Mouse (Mus musculus) monocyte, adult 2 months (primary cell): ENCODE results near the gene Dclk1.
"Not testable (repeated sequence)": the region's sequence is repeated elsewhere in the genome, so short reads cannot be mapped to it uniquely, and the experiment has no call there.

Experiments used
- DNase-seq, 2 experiments: peaks; one replicate each; pipeline ENCODE4 v3.0.0; 2022; ENCODE audit warnings: low spot score in 2 of 2, low read depth in 1 of 2

Gene Dclk1

DNA sequence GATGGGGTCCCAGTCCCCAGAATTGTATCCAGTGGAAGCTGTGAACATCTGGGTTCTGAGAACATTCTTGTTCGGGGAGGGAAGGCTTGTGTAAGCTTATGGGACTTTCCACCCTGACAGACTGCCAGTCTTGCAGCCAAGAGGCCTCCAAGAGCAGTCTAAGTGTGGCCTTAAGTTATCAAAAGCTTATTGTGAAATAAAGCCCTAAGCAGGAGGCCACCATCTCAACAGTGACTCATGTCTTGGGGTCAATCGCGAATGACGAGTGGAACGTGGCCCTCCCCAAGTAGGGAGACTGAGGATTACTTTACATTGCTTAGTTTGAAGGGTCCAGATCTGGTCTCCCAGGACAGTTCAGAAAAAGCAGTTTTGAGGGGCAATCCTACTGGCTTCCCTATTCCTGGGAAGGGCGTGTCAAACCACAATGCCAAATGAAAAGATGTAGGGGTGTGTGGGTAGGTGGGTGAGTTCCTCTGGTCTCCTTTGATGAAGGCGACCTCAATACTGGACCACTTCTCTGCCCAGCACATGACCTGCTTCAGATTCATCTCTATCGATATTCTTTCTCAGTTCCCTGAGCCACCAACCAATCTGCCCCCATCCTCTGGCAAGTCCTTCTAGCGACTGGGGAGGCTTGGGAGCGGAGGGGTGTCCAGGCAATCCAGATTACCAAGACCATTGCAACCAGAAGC lies at the start of gene Dclk1:
Gene Dclk1, plus strand, starts transcription at position 635 of the 692 bp plus-strand sequence.
- DNase-seq: no peak

- no peak for DNase-seq
Observed at GRCm38 (mm10) chr3:55193351-55193750, 48.8 kb upstream of the Dclk1 start.

- DNase-seq: no peak
Observed at GRCm38 (mm10) chr3:55194792-55195191, 47.4 kb upstream of the Dclk1 start.

GRCm38 (mm10) chr3:55195581-55196327 lies 46.4 kb upstream of the Dclk1 start:
- DNase-seq: no peak

- DNase-seq: no peak
Observed at GRCm38 (mm10) chr3:55196328-55196710, 45.8 kb upstream of the Dclk1 start.

- DNase-seq: not testable (repeated sequence)
Observed at GRCm38 (mm10) chr3:55203621-55204020, 38.5 kb upstream of the Dclk1 start.

GRCm38 (mm10) chr3:55206413-55206812 lies 35.8 kb upstream of the Dclk1 start:
- no peak for DNase-seq

DNA sequence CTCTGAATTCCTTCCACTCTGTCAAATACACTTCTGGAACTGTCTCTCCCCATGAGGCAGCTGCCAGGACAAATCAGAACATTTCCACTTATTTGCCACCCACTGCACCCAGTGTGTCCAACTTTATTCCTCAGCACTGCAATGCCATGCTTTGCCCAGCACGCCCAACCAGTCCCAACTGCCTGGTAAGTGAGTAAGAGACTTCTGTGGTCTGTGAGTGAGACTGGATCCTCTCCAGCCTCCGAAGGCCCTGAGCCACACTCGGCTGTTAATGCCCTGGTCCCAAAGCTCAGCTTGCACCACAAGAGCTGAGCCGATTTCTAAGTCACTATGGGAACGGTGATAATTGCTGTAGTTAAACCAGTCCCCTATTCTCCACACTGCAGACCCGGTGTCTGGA lies 34.5 kb upstream of the Dclk1 start:
- no peak for DNase-seq

GRCm38 (mm10) chr3:55212254-55212653 lies 29.9 kb upstream of the Dclk1 start:
- no peak for DNase-seq

- no peak for DNase-seq
Observed at GRCm38 (mm10) chr3:55213785-55214184, 28.4 kb upstream of the Dclk1 start.

DNA sequence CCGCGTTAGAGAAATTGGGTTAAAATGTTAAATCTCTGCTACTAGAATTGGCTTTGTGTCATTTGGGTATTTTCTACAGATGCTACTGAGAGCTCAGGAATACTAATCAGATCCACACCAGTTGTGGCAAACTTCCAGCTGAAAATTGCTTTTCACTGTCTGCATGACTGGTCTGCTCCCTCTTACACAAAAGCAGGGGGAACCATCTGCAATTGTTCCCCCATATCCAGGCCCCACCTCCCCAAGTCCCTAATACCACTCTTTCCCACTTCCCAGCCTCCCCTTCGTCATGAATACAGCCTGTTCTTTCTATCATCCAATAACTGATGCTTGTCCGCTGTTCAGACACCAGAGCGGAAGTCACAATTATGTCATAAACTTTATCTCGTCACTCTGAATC lies 27.8 kb upstream of the Dclk1 start:
- no peak for DNase-seq

- no peak for DNase-seq
Observed at GRCm38 (mm10) chr3:55222502-55222901, 19.7 kb upstream of the Dclk1 start.

GRCm38 (mm10) chr3:55223862-55224261 lies 18.3 kb upstream of the Dclk1 start:
- no peak for DNase-seq

- no peak for DNase-seq
Observed at GRCm38 (mm10) chr3:55226501-55227213, 15.5 kb upstream of the Dclk1 start.

DNA sequence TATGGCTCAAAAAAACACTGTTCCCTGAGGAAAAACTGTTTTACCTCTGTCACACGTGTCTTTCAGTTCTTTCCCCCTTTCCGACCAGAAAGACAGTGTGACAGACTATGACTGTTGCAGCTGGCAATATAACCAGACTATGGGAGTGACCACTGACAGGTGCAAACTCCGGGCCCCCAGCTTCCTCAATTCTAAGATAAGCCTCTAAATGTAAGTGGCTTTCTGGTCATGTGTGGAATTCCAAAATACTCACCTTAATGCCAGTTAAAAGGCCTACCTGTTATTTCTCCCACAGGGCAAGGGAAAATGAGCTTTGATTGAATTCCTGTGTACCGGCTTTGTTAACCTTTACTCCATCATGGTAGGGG lies 15.0 kb upstream of the Dclk1 start:
- no peak for DNase-seq

GRCm38 (mm10) chr3:55242422-55243055 lies 375 bp downstream of the Dclk1 start:
- no peak for DNase-seq

DNA sequence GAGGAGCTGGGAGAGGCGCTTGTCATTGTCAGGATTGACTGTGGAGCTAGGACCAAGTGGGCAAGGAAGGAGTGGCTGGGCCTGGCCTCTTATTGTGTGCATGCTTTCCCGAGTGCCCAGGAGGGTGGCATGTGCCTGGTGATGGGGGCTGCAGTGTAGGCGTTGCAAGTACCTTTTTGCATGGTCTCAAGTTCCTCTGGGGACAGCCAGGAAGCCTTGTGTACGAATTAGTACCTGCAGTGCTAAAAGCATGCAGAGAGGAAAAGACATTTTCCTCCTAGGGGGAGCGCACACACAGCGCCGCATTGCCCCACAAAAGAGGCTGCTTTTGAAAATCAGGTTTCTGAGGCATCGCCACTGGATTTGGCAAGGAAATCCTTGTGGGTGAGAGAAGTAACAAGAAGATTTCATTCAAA lies 900 bp downstream of the Dclk1 start:
- DNase-seq: no peak

- no peak for DNase-seq
Observed at GRCm38 (mm10) chr3:55244087-55244486, 1.9 kb downstream of the Dclk1 start.

DNA sequence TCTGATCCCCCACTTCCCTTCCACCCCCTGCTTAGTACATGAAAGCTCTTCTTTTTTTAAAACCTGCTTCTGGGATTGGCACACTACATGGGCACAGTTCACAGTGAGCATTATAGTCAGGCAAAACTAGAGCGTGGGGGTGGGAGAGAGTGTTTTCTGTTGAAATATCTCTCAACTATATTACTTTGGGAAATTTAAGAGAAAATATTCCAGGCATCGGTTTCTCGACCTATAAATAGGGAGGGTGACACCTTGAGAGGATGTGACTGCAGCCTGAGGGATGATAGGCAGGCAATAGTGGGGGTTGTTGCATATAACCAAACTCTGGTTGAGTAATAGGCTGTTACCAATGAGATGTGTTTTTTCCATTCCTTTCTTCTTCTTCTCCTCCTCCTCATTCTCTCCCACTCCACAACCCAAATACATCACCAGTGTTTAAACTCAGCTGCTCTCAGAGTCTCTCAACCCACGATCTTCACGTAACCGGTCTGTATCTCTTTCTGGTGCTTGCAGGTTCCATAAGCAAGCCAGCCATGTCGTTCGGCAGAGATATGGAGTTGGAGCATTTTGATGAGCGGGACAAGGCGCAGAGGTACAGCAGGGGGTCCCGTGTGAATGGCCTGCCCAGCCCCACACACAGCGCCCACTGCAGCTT lies 4.6 kb downstream of the Dclk1 start:
- no peak for DNase-seq

DNA sequence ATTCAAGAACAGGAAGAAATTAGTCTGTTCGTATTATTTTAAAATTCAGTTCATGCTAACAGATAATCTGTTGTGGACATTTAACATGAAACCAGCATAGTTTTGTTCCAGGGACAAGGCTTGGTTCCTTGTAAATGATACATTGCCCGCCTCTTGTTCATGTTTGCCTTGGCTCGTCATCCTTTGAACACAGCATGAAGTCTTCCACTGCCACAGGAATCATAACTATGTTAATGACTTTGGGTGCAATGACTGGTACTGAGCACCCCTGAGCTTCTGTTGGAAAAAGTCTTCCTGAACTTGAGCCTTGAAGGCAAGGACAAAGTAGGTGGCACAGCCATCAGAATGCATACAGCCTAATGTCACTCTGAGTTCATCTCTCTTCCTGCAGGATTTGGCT lies 5.9 kb downstream of the Dclk1 start:
- no peak for DNase-seq

GRCm38 (mm10) chr3:55248508-55248907 lies 6.3 kb downstream of the Dclk1 start:
- DNase-seq: no peak
